In genomic region chr5:52319499-52319898, GRCm38 (mm10) we compare ENCODE assay signal across 11 mouse cellular contexts. TPM values are rescaled to one million over a fixed set of nuclear protein-coding genes. Genes with fewer than 3 reads are reported as not detected.
"Had no signal": no experiment of that assay in that cellular context is flagged by ENCODE, and none has a peak within 500 bp of the region (broad histone marks: within the 10 kb centered on the region; RNA-seq: fewer than 3 reads in every experiment).

No protein-coding gene starts in this region.

- DNase-seq: liver, postnatal 0 days; lung, adult 2 months; lung, postnatal 10 days; lung, postnatal 36 days; right cerebral cortex, postnatal 14 days; thymus, adult 2 months; thymus, postnatal 25 days; thymus, postnatal 4 days had no signal

RNA-seq across cellular contexts. Expression of gene Sod3, which starts 44.1 kb away (rescaled TPM):
- total RNA-seq: megakaryocyte progenitor cell, adult 5-6 weeks; monocyte, adult 5-6 weeks; neutrophil, adult 5-6 weeks had no signal
